Mouse (Mus musculus) thymus, adult 2 months (tissue): Measurements from ENCODE around the gene Paqr4. TPM values are rescaled to one million over a fixed set of nuclear protein-coding genes. Genes with fewer than 3 reads are reported as not detected.

ENCODE experiments used
- DNase-seq: peaks from one replicate; pipeline ENCODE4 v3.0.0; 2021
- H3K27ac ChIP-seq: fragments of 200-500 bp; 2 replicates; pipeline ENCODE4 v1.5.1; 2012; ENCODE audit warnings: low read length, control low read depth; ENCODE audit not compliant: control insufficient read depth, insufficient read depth
- H3K27me3 ChIP-seq: fragments of 200-500 bp; 2 replicates; pipeline ENCODE4 v1.6.1; 2012; ENCODE audit warnings: mild to moderate bottlenecking, low read length, moderate library complexity, mixed read lengths; ENCODE audit not compliant: control insufficient read depth, insufficient read depth
- H3K36me3 ChIP-seq: fragments of 200-500 bp; 2 replicates; pipeline ENCODE4 v1.6.1; 2012; ENCODE audit warnings: mild to moderate bottlenecking, low read length, moderate library complexity; ENCODE audit not compliant: control insufficient read depth, insufficient read depth
- H3K4me1 ChIP-seq: fragments of 200-500 bp; replicated peaks from 2 replicates; pipeline ENCODE4 v1.6.1; 2012; ENCODE audit warnings: low read length; ENCODE audit not compliant: control insufficient read depth, insufficient read depth
- H3K4me3 ChIP-seq: fragments of 200-500 bp; 2 replicates; pipeline ENCODE4 v1.5.1; 2012; ENCODE audit warnings: mild to moderate bottlenecking, low read length, control low read depth, moderate library complexity; ENCODE audit not compliant: control insufficient read depth, insufficient read depth
- CTCF ChIP-seq: fragments of 200-500 bp; IDR thresholded peaks from 2 replicates; pipeline ENCODE4 v1.5.1; 2012; ENCODE audit warnings: mild to moderate bottlenecking, control low read depth, low read length, moderate library complexity, borderline replicate concordance; ENCODE audit not compliant: control insufficient read depth, poor library complexity, insufficient read depth; ENCODE audit errors: extremely low read depth
- POLR2A ChIP-seq: fragments of 200-500 bp; IDR thresholded peaks from 2 replicates; pipeline ENCODE4 v1.6.1; 2012; ENCODE audit warnings: mild to moderate bottlenecking, low read length, control low read depth, moderate library complexity; ENCODE audit not compliant: control insufficient read depth, poor library complexity, insufficient read depth; ENCODE audit errors: extremely low read depth
- WGBS: fragments of 180-500 bp; shearing (Covaris S2); methylation state at CpG from one replicate; pipeline ENCODE4 v1.1.7; 2018; 5-methylcytosine and 5-hydroxymethylcytosine counted together
- polyA plus RNA-seq: library from polyadenylated mRNA; depleted of rRNA; stranded (reverse); fragments of >200 nt; gene quantifications from 2 replicates; pipeline ENCODE4 v1.2.3, GENCODE M21; 2012

Paqr4 gene
- polyA plus RNA-seq, 1 experiment, result 12.4 TPM

- H3K4me1 ChIP-seq, result no peaks in the 10 kb centered on the region
- DNase-seq, result no peak
- no peaks in the 10 kb centered on the region for H3K27me3 ChIP-seq
- WGBS, result 88% methylated on average over 2 of the region's 2 CpGs
- H3K36me3 ChIP-seq, result no peaks in the 10 kb centered on the region
- H3K27ac ChIP-seq, result no peak overlapping the region
- H3K4me3 ChIP-seq, result no peak overlapping the region
- no peak for TF ChIP-seq POLR2A
- TF ChIP-seq CTCF, result no peak
Observed at GRCm38 (mm10) chr17:23717003-23717402, 23.7 kb downstream of the Paqr4 start.

GRCm38 (mm10) chr17:23706212-23706611 is 34.5 kb downstream of the Paqr4 start:
- H3K27me3 ChIP-seq, result no peaks in the 10 kb centered on the region
- peak; percentile 66 for DNase-seq
- 3% methylated on average over 3 of the region's 3 CpGs for WGBS

GRCm38 (mm10) chr17:23705525-23706104 is 35.1 kb downstream of the Paqr4 start:
- Histone ChIP-seq H3K27me3 (no peaks in the 10 kb centered on the region), H3K4me1 (no peaks in the 10 kb centered on the region), H3K27ac (no peak overlapping the region), H3K36me3 (no peaks in the 10 kb centered on the region), H3K4me3 (no peak overlapping the region)
- no peak for DNase-seq
- no peak for TF ChIP-seq POLR2A
- TF ChIP-seq CTCF, result no peak
- WGBS, result 85% methylated on average over 7 of the region's 7 CpGs

More at GRCm38 (mm10) chr17:23706212-23706611, 34.5 kb downstream of the Paqr4 start:
- TF ChIP-seq POLR2A (no peak), CTCF (peak; percentile 79; the same call in 1 of the 2 replicates)
- H3K27ac ChIP-seq, result no peak overlapping the region
- H3K36me3 ChIP-seq, result no peaks in the 10 kb centered on the region
- no peak overlapping the region for H3K4me3 ChIP-seq
- no peaks in the 10 kb centered on the region for H3K4me1 ChIP-seq

- Histone ChIP-seq H3K4me3 (no peak overlapping the region), H3K27ac (no peak overlapping the region), H3K4me1 (peaks cover 3% of the 10 kb centered on the region; the same call in 1 of the 2 replicates), H3K27me3 (peaks cover 6% of the 10 kb centered on the region; the same call in 1 of the 2 replicates), H3K36me3 (no peaks in the 10 kb centered on the region)
- 82% methylated on average over 7 of the region's 7 CpGs for WGBS
- TF ChIP-seq POLR2A (no peak), CTCF (no peak)
- DNase-seq, result no peak
Observed at GRCm38 (mm10) chr17:23704741-23705140, 35.9 kb downstream of the Paqr4 start.

GRCm38 (mm10) chr17:23703301-23703700 is 37.4 kb downstream of the Paqr4 start:
- no peak for DNase-seq
- peaks cover 10% of the 10 kb centered on the region; the same call in 1 of the 2 replicates for H3K4me1 ChIP-seq
- no peak overlapping the region for H3K27ac ChIP-seq
- WGBS, result 94% methylated on average over 9 of the region's 9 CpGs
- TF ChIP-seq CTCF (no peak), POLR2A (no peak)
- H3K4me3 ChIP-seq, result no peak overlapping the region
- H3K36me3 ChIP-seq, result no peaks in the 10 kb centered on the region
- H3K27me3 ChIP-seq, result peaks cover 13% of the 10 kb centered on the region; the same call in 1 of the 2 replicates

- WGBS, result under 1% methylated on average over 28 of the region's 28 CpGs
- peaks cover 13% of the 10 kb centered on the region; the same call in 1 of the 2 replicates for H3K27me3 ChIP-seq
- DNase-seq, result peak; percentile 81
- no peak overlapping the region for H3K27ac ChIP-seq
- H3K4me1 ChIP-seq, result peaks cover 10% of the 10 kb centered on the region; the same call in 1 of the 2 replicates
- TF ChIP-seq POLR2A, result no peak
- no peak for TF ChIP-seq CTCF
- peak overlapping the region; percentile 29 for H3K4me3 ChIP-seq
- H3K36me3 ChIP-seq, result no peaks in the 10 kb centered on the region
Observed at GRCm38 (mm10) chr17:23700079-23700478, 40.6 kb downstream of the Paqr4 start.

- peaks cover 10% of the 10 kb centered on the region; the same call in 1 of the 2 replicates for H3K4me1 ChIP-seq
- no peak for TF ChIP-seq POLR2A
- no peak for TF ChIP-seq CTCF
- DNase-seq, result peak; percentile 17
- peaks cover 13% of the 10 kb centered on the region; the same call in 1 of the 2 replicates for H3K27me3 ChIP-seq
- peak overlapping the region; percentile 29 for H3K4me3 ChIP-seq
- WGBS, result 6% methylated on average over 90 of the region's 101 CpGs
- H3K27ac ChIP-seq, result no peak overlapping the region
- no peaks in the 10 kb centered on the region for H3K36me3 ChIP-seq
Observed at GRCm38 (mm10) chr17:23699131-23700077, 41.3 kb downstream of the Paqr4 start.
